Mouse (Mus musculus): Measurements from ENCODE around the gene Gm9887.

Gm9887 gene

GRCm38 (mm10) chr12:69357300-69357646 is 15.0 kb downstream of the Gm9887 start:
- DNase-seq: no peak

GRCm38 (mm10) chr12:69356546-69357299 is 15.5 kb downstream of the Gm9887 start, which contains the start of gene Nemf:
Gene Nemf, minus strand, starts transcription at chr12:69357165.
- DNase-seq: peak; percentile 85

- no peak for DNase-seq
Observed at GRCm38 (mm10) chr12:69351685-69352084, 20.6 kb downstream of the Gm9887 start.

GRCm38 (mm10) chr12:69349928-69350327 is 22.3 kb downstream of the Gm9887 start:
- DNase-seq: no peak

GRCm38 (mm10) chr12:69333547-69333946 is 38.7 kb downstream of the Gm9887 start:
- DNase-seq: no peak

- no peak for DNase-seq
Observed at GRCm38 (mm10) chr12:69332147-69332546, 40.1 kb downstream of the Gm9887 start.

- DNase-seq: no peak
Observed at GRCm38 (mm10) chr12:69331187-69331586, 41.1 kb downstream of the Gm9887 start.

All from layer of hippocampus, adult 9-11 months (tissue).